Mouse (Mus musculus): Measurements from ENCODE around the gene Olfr535. TPM values are rescaled to one million over a fixed set of nuclear protein-coding genes. Genes with fewer than 3 reads are reported as not detected.
"Not testable (repeated sequence)": the region's sequence is repeated elsewhere in the genome, so short reads cannot be mapped to it uniquely, and the experiment has no call there.

Olfr535 gene
- polyA plus RNA-seq (2014; fragmentation: Nextera tagmentation; extraction: Ambion mirVana): not detected in 2 replicates

GRCm38 (mm10) chr7:140483916-140484315 lies at the start of gene Olfr535:
Olfr535 (plus strand) TSS chr7:140484216.
- WGBS: 84% methylated on average over 1 of the region's 1 CpGs
- no peaks in the 10 kb centered on the region for H3K36me3 ChIP-seq (ENCODE audit: control insufficient read depth, insufficient read depth, low read length)
- no peaks in the 10 kb centered on the region for H3K27me3 ChIP-seq (replicated peaks; ENCODE audit: control insufficient read depth, insufficient read depth, low read length)
- DNase-seq (ENCODE audit: low spot score) (no peak), ATAC-seq (replicated peaks; ENCODE audit: low FRiP score, low TSS enrichment, low read depth) (no peak)
- H3K9me3 ChIP-seq (ENCODE audit: control insufficient read depth, low read length): no peaks in the 10 kb centered on the region
- no peak within 1 kb of the TSS for H3K4me3 ChIP-seq (ENCODE audit: low read depth, low read length)
- H3K27ac ChIP-seq (ENCODE audit: low read depth): no peak within 1 kb of the TSS
- no peak within 1 kb of the TSS for H3K4me2 ChIP-seq (ENCODE audit: low read length)
- no peaks in the 10 kb centered on the region for H3K4me1 ChIP-seq (replicated peaks; ENCODE audit: control insufficient read depth, insufficient read depth, low read length)
- no peak within 1 kb of the TSS for H3K9ac ChIP-seq (ENCODE audit: low read length)

- DNase-seq (ENCODE audit: low spot score) (no peak), ATAC-seq (replicated peaks; ENCODE audit: low FRiP score, low TSS enrichment, low read depth) (no peak)
- Histone ChIP-seq H3K4me2 (ENCODE audit: low read length) (no peak overlapping the region), H3K9me3 (ENCODE audit: control insufficient read depth, low read length) (no peaks in the 10 kb centered on the region), H3K4me3 (ENCODE audit: low read depth, low read length) (no peak overlapping the region), H3K9ac (ENCODE audit: low read length) (no peak overlapping the region), H3K27me3 (replicated peaks; ENCODE audit: control insufficient read depth, insufficient read depth, low read length) (no peaks in the 10 kb centered on the region), H3K27ac (ENCODE audit: low read depth) (no peak overlapping the region), H3K4me1 (replicated peaks; ENCODE audit: control insufficient read depth, insufficient read depth, low read length) (no peaks in the 10 kb centered on the region), H3K36me3 (ENCODE audit: control insufficient read depth, insufficient read depth, low read length) (no peaks in the 10 kb centered on the region)
- WGBS: 76% methylated on average over 1 of the region's 1 CpGs
These were observed 40.9 kb upstream of the Olfr535 start for GRCm38 (mm10) chr7:140443141-140443540.

- H3K4me3 ChIP-seq (ENCODE audit: low read depth, low read length); H3K27ac ChIP-seq (ENCODE audit: low read depth); H3K9me3 ChIP-seq (ENCODE audit: control insufficient read depth, low read length); DNase-seq (ENCODE audit: low spot score); H3K4me1 ChIP-seq (replicated peaks; ENCODE audit: control insufficient read depth, insufficient read depth, low read length); H3K36me3 ChIP-seq (ENCODE audit: control insufficient read depth, insufficient read depth, low read length); ATAC-seq (replicated peaks; ENCODE audit: low FRiP score, low TSS enrichment, low read depth); H3K27me3 ChIP-seq (replicated peaks; ENCODE audit: control insufficient read depth, insufficient read depth, low read length); H3K9ac ChIP-seq (ENCODE audit: low read length); H3K4me2 ChIP-seq (ENCODE audit: low read length): not testable (repeated sequence)
- WGBS: no CpG with 5 or more reads among the region's 1 CpGs
These were observed 20.9 kb upstream of the Olfr535 start, which contains the start of gene Olfr533 for GRCm38 (mm10) chr7:140463070-140463469. Olfr533 (plus strand) TSS chr7:140463370.

- DNase-seq (ENCODE audit: low spot score) (no peak), ATAC-seq (replicated peaks; ENCODE audit: low FRiP score, low TSS enrichment, low read depth) (no peak)
- Histone ChIP-seq H3K4me2 (ENCODE audit: low read length) (no peak overlapping the region), H3K27ac (ENCODE audit: low read depth) (no peak overlapping the region), H3K27me3 (replicated peaks; ENCODE audit: control insufficient read depth, insufficient read depth, low read length) (no peaks in the 10 kb centered on the region), H3K36me3 (ENCODE audit: control insufficient read depth, insufficient read depth, low read length) (no peaks in the 10 kb centered on the region), H3K9me3 (ENCODE audit: control insufficient read depth, low read length) (peaks cover 9% of the 10 kb centered on the region; the same call in 1 of the 2 replicates), H3K9ac (ENCODE audit: low read length) (no peak overlapping the region), H3K4me1 (replicated peaks; ENCODE audit: control insufficient read depth, insufficient read depth, low read length) (no peaks in the 10 kb centered on the region), H3K4me3 (ENCODE audit: low read depth, low read length) (no peak overlapping the region)
- WGBS: 69% methylated on average over 1 of the region's 1 CpGs
These were observed 6.1 kb upstream of the Olfr535 start for GRCm38 (mm10) chr7:140477886-140478285.

GRCm38 (mm10) chr7:140478733-140479132 lies 5.3 kb upstream of the Olfr535 start:
- Histone ChIP-seq H3K4me1 (replicated peaks; ENCODE audit: control insufficient read depth, insufficient read depth, low read length) (no peaks in the 10 kb centered on the region), H3K27ac (ENCODE audit: low read depth) (no peak overlapping the region), H3K9ac (ENCODE audit: low read length) (no peak overlapping the region), H3K9me3 (ENCODE audit: control insufficient read depth, low read length) (peaks cover 9% of the 10 kb centered on the region; the same call in 1 of the 2 replicates), H3K36me3 (ENCODE audit: control insufficient read depth, insufficient read depth, low read length) (no peaks in the 10 kb centered on the region), H3K27me3 (replicated peaks; ENCODE audit: control insufficient read depth, insufficient read depth, low read length) (no peaks in the 10 kb centered on the region), H3K4me3 (ENCODE audit: low read depth, low read length) (no peak overlapping the region), H3K4me2 (ENCODE audit: low read length) (no peak overlapping the region)
- ATAC-seq (replicated peaks; ENCODE audit: low FRiP score, low TSS enrichment, low read depth) (no peak), DNase-seq (ENCODE audit: low spot score) (no peak)
- WGBS: 83% methylated on average over 1 of the region's 1 CpGs

GRCm38 (mm10) chr7:140488981-140489380 lies 5.0 kb downstream of the Olfr535 start:
- no peaks in the 10 kb centered on the region for H3K9me3 ChIP-seq (ENCODE audit: control insufficient read depth, low read length)
- H3K9ac ChIP-seq (ENCODE audit: low read length): no peak overlapping the region
- no peaks in the 10 kb centered on the region for H3K36me3 ChIP-seq (ENCODE audit: control insufficient read depth, insufficient read depth, low read length)
- DNase-seq (ENCODE audit: low spot score) (no peak), ATAC-seq (replicated peaks; ENCODE audit: low FRiP score, low TSS enrichment, low read depth) (no peak)
- H3K27me3 ChIP-seq (replicated peaks; ENCODE audit: control insufficient read depth, insufficient read depth, low read length): no peaks in the 10 kb centered on the region
- 90% methylated on average over 1 of the region's 1 CpGs for WGBS
- no peak overlapping the region for H3K4me3 ChIP-seq (ENCODE audit: low read depth, low read length)
- H3K27ac ChIP-seq (ENCODE audit: low read depth): no peak overlapping the region
- H3K4me1 ChIP-seq (replicated peaks; ENCODE audit: control insufficient read depth, insufficient read depth, low read length): no peaks in the 10 kb centered on the region
- no peak overlapping the region for H3K4me2 ChIP-seq (ENCODE audit: low read length)

GRCm38 (mm10) chr7:140494231-140494630 lies 10.2 kb downstream of the Olfr535 start:
- Histone ChIP-seq H3K36me3 (ENCODE audit: control insufficient read depth, insufficient read depth, low read length) (no peaks in the 10 kb centered on the region), H3K27ac (ENCODE audit: low read depth) (no peak overlapping the region), H3K9me3 (ENCODE audit: control insufficient read depth, low read length) (no peaks in the 10 kb centered on the region), H3K9ac (ENCODE audit: low read length) (no peak overlapping the region), H3K4me3 (ENCODE audit: low read depth, low read length) (no peak overlapping the region), H3K4me1 (replicated peaks; ENCODE audit: control insufficient read depth, insufficient read depth, low read length) (no peaks in the 10 kb centered on the region), H3K27me3 (replicated peaks; ENCODE audit: control insufficient read depth, insufficient read depth, low read length) (no peaks in the 10 kb centered on the region), H3K4me2 (ENCODE audit: low read length) (no peak overlapping the region)
- WGBS: 17% methylated on average over 2 of the region's 2 CpGs
- no peak for DNase-seq (ENCODE audit: low spot score)
- no peak for ATAC-seq (replicated peaks; ENCODE audit: low FRiP score, low TSS enrichment, low read depth)

- Histone ChIP-seq H3K4me3 (ENCODE audit: low read depth, low read length) (no peak overlapping the region), H3K36me3 (ENCODE audit: control insufficient read depth, insufficient read depth, low read length) (no peaks in the 10 kb centered on the region), H3K9me3 (ENCODE audit: control insufficient read depth, low read length) (no peaks in the 10 kb centered on the region), H3K4me2 (ENCODE audit: low read length) (no peak overlapping the region), H3K4me1 (replicated peaks; ENCODE audit: control insufficient read depth, insufficient read depth, low read length) (no peaks in the 10 kb centered on the region), H3K27me3 (replicated peaks; ENCODE audit: control insufficient read depth, insufficient read depth, low read length) (no peaks in the 10 kb centered on the region), H3K27ac (ENCODE audit: low read depth) (no peak overlapping the region), H3K9ac (ENCODE audit: low read length) (no peak overlapping the region)
- ATAC-seq (replicated peaks; ENCODE audit: low FRiP score, low TSS enrichment, low read depth): no peak
- no peak for DNase-seq (ENCODE audit: low spot score)
These were observed 10.7 kb downstream of the Olfr535 start for GRCm38 (mm10) chr7:140494702-140495101.

- not testable (repeated sequence) for DNase-seq (ENCODE audit: low spot score); H3K9ac ChIP-seq (ENCODE audit: low read length); H3K4me1 ChIP-seq (replicated peaks; ENCODE audit: control insufficient read depth, insufficient read depth, low read length); H3K27me3 ChIP-seq (replicated peaks; ENCODE audit: control insufficient read depth, insufficient read depth, low read length); H3K27ac ChIP-seq (ENCODE audit: low read depth); H3K36me3 ChIP-seq (ENCODE audit: control insufficient read depth, insufficient read depth, low read length); H3K4me2 ChIP-seq (ENCODE audit: low read length); H3K4me3 ChIP-seq (ENCODE audit: low read depth, low read length); ATAC-seq (replicated peaks; ENCODE audit: low FRiP score, low TSS enrichment, low read depth); H3K9me3 ChIP-seq (ENCODE audit: control insufficient read depth, low read length)
- WGBS: 89% methylated on average over 2 of the region's 2 CpGs
These were observed 23.5 kb downstream of the Olfr535 start, which contains the start of gene Olfr536 for GRCm38 (mm10) chr7:140507346-140508021. Olfr536 (minus strand) TSS chr7:140507396.
